Mouse (Mus musculus) Patski (cell line): ENCODE results near the gene Myh7b. TPM values are rescaled to one million over a fixed set of nuclear protein-coding genes. Genes with fewer than 3 reads are reported as not detected.
A peak's percentile ranks its signal among the peaks of the same experiment; 100 is the strongest.

Experiments used
- ATAC-seq: fragments of 100-300 bp; one replicate; pipeline ENCODE4 v1.8.0; 2021
- CTCF ChIA-PET: fragments of 350-600 bp; sonication (Branson Sonifier 250); formaldehyde crosslinking; loops from one replicate; lab custom pipeline; 2022; ENCODE audit warnings: inconsistent platforms; lab: Charles Lee
- POLR2A ChIA-PET: fragments of 350-600 bp; sonication (Branson Sonifier 250); formaldehyde crosslinking; loops from one replicate; lab custom pipeline; 2022; ENCODE audit warnings: antibody characterized with exemption, inconsistent platforms; lab: Charles Lee
- DNase-seq: peaks from one replicate; pipeline ENCODE4 v3.0.0-alpha.2; 2011; ENCODE audit warnings: low read depth, low spot score
- H3K27me3 ChIP-seq: fragments of 371-371 bp; one replicate; pipeline ENCODE4 v1.5.1; 2021
- CTCF ChIP-seq: fragments of 100-300 bp; IDR thresholded peaks from one replicate; pipeline ENCODE4 v1.5.1; 2021
- in situ Hi-C: fragments of 300-500 bp; cut with MboI; formaldehyde crosslinking; loops from 3 replicates; pipeline ENCODE4 v1.11.1; 2018; ENCODE audit warnings: low pct_unique_long_range_greater_than_20kb, mixed read lengths
- polyA plus RNA-seq: library from polyadenylated mRNA; unstranded; gene quantifications from one replicate; pipeline ENCODE4 v1.2.3, GENCODE M21; 2021

Myh7b gene
- polyA plus RNA-seq, 1 experiment from 2014 or later = 0.19 TPM

- no peak for ATAC-seq
Measured at GRCm38 (mm10) chr2:155652618-155653017, 41.6 kb downstream of the Myh7b start.

DNA sequence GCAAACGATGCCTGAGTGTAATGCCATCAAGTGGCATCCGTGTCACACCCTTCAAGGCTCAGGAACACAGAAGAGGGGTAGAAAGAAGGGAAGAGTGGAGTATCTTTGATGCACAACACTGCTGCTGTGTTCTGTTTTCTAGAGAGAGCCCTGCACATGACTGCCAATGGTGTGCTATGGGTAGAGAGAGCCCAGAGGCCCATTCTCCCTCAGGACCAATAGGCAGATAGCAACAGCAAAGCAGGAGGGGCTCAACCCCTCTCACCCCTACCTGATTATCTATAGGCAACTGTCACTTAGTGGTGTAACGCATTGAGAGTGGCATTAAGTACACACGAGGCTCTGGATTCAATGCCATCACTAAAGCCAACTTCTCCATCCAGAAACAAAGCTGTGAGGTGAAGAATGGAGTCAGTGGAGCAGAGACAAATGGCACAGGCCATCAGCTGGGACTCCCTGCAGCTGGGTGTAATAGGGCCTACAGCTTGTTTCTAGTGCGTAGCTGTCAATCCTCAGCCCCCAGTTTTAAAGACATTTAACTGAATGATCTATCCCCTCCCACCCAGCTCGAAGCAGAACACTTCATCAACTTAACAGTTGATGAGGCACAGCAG lies 44.9 kb downstream of the Myh7b start:
- no peak for TF ChIP-seq CTCF
- ChIA-PET CTCF (interaction anchor here (1.1 kb wide), 1 partner anchor 9 kb away, joined by 4 read pairs; no protein-coding TSS in a partner anchor), POLR2A (no interaction called here)
- in situ Hi-C loops = no loop called here
- ATAC-seq (no peak), DNase-seq (no peak)
- H3K27me3 ChIP-seq = no peaks in the 10 kb centered on the region

More at GRCm38 (mm10) chr2:155652618-155653017, 41.6 kb downstream of the Myh7b start:
- DNase-seq = no peak
- H3K27me3 ChIP-seq = no peaks in the 10 kb centered on the region
- TF ChIP-seq CTCF = no peak
- POLR2A ChIA-PET = no interaction called here
- in situ Hi-C loops = no loop called here
- CTCF ChIA-PET = no interaction called here

DNA sequence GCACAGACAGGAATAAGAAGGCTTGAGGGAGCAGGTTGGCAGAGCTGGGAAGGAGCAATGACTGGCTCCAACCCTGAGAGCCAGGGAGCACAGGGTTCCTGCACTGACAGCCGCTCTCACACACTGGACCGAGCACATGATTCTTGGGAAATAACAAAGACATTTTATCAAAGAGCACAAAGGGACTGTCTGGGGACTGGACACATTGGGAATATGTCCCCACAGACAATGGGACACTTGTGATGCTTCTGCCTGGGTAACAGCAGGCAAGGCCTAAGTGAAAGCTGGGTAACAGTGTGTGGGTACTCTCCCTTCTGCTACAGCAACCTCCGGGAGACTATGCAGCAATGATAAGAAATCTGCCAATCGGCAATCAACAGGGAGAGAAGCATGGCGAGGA lies 51.4 kb downstream of the Myh7b start:
- TF ChIP-seq CTCF = no peak
- H3K27me3 ChIP-seq = no peaks in the 10 kb centered on the region
- no peak for DNase-seq
- in situ Hi-C loops = no loop called here
- ChIA-PET CTCF (interaction anchor here (0.7 to 2.2 kb wide), 10 partner anchors 9 to 290 kb away, joined by 3 to 19 read pairs (median 3); partner anchors contain the start of gene Trpc4ap), POLR2A (no interaction called here)
- no peak for ATAC-seq

- in situ Hi-C loops = no loop called here
- ChIA-PET POLR2A (interaction anchor here (0.7 kb wide), 1 partner anchor 15 kb away, joined by 6 read pairs; no protein-coding TSS in a partner anchor), CTCF (interaction anchor here (0.7 to 2.2 kb wide), 12 partner anchors 9 to 289 kb away, joined by 3 to 19 read pairs (median 3); partner anchors contain the start of gene Trpc4ap)
- ATAC-seq (no peak), DNase-seq (no peak)
- no peaks in the 10 kb centered on the region for H3K27me3 ChIP-seq
- peak; percentile 52 for TF ChIP-seq CTCF
Measured at GRCm38 (mm10) chr2:155663097-155663496, 52.1 kb downstream of the Myh7b start.

- ATAC-seq = no peak
- no peaks in the 10 kb centered on the region for H3K27me3 ChIP-seq
- DNase-seq = no peak
- CTCF ChIA-PET = interaction anchor here (0.8 to 2.2 kb wide), 6 partner anchors 10 to 91 kb away, joined by 3 to 19 read pairs (median 4); partner anchors contain the start of gene Trpc4ap
- in situ Hi-C loops = no loop called here
- TF ChIP-seq CTCF = no peak
- POLR2A ChIA-PET = no interaction called here
Measured at GRCm38 (mm10) chr2:155663910-155664460, 53.0 kb downstream of the Myh7b start.

GRCm38 (mm10) chr2:155667881-155668280 lies 56.9 kb downstream of the Myh7b start:
- no peak for TF ChIP-seq CTCF
- no peaks in the 10 kb centered on the region for H3K27me3 ChIP-seq
- no peak for ATAC-seq
- in situ Hi-C loops = no loop called here
- no peak for DNase-seq
- ChIA-PET CTCF (interaction anchor here (1.4 kb wide), 1 partner anchor 9 kb away, joined by 5 read pairs; no protein-coding TSS in a partner anchor), POLR2A (interaction anchor here (0.6 to 1.2 kb wide), 2 partner anchors 24 to 47 kb away, joined by 3 read pairs; partner anchors contain the start of gene Trpc4ap)

- in situ Hi-C loops = no loop called here
- H3K27me3 ChIP-seq = no peaks in the 10 kb centered on the region
- ChIA-PET CTCF (interaction anchor here (1.4 to 2.2 kb wide), 2 partner anchors 10 to 24 kb away, joined by 5 to 7 read pairs; partner anchors contain the start of gene Trpc4ap), POLR2A (interaction anchor here (1.2 to 2.1 kb wide), 2 partner anchors 19 to 24 kb away, joined by 3 to 4 read pairs; partner anchors contain the start of gene Trpc4ap)
- TF ChIP-seq CTCF = peak; percentile 63
- no peak for DNase-seq
- ATAC-seq = no peak
Measured at GRCm38 (mm10) chr2:155668461-155668860, 57.4 kb downstream of the Myh7b start.

GRCm38 (mm10) chr2:155671236-155671635 lies 60.2 kb downstream of the Myh7b start:
- in situ Hi-C loops = loop anchor here (10.0 kb wide), 1 partner anchor 284 kb away; the partner anchor contains the start of gene Cep250
- CTCF ChIA-PET = interaction anchor here (2.5 kb wide), 1 partner anchor 25 kb away, joined by 9 read pairs; no protein-coding TSS in a partner anchor
- ATAC-seq (no peak), DNase-seq (no peak)
- no peaks in the 10 kb centered on the region for H3K27me3 ChIP-seq
- POLR2A ChIA-PET = no interaction called here
- no peak for TF ChIP-seq CTCF

DNA sequence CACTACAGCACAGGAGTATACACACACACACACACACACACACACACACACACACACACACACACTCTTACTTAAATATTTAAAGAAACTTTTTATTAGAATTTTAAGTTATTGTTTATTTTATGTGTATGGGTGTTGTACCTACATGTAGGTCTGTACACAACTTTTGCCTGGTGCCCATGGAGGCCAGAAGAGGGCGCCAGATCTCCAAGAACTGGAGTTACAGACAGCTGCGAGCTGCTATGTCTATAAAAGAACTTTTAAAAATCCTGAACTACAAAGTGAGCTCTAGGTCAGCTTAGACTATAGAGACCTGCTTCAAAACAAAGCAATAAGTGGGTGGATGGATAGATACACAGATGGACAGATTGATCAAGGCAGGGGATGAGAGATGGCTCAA lies 62.5 kb downstream of the Myh7b start:
- ATAC-seq = no peak
- no peak for DNase-seq
- ChIA-PET CTCF (interaction anchor here (1.1 to 3.9 kb wide), 8 partner anchors 10 to 83 kb away, joined by 3 to 19 read pairs (median 8); partner anchors contain the start of gene Trpc4ap), POLR2A (interaction anchor here (0.6 to 1.4 kb wide), 3 partner anchors 15 to 884 kb away, joined by 3 to 4 read pairs (median 4); no protein-coding TSS in a partner anchor)
- TF ChIP-seq CTCF = peak; percentile 81
- in situ Hi-C loops = loop anchor here (10.0 kb wide), 1 partner anchor 281 kb away; the partner anchor contains the start of gene Cep250
- no peaks in the 10 kb centered on the region for H3K27me3 ChIP-seq

- POLR2A ChIA-PET = no interaction called here
- in situ Hi-C loops = loop anchor here (10.0 kb wide), 1 partner anchor 280 kb away; the partner anchor contains the start of gene Cep250
Measured at GRCm38 (mm10) chr2:155675118-155675517, 64.1 kb downstream of the Myh7b start.

More at GRCm38 (mm10) chr2:155675118-155675517, 64.1 kb downstream of the Myh7b start:
- ATAC-seq (no peak), DNase-seq (no peak)
- CTCF ChIA-PET = interaction anchor here (0.9 to 3.9 kb wide), 5 partner anchors 12 to 82 kb away, joined by 3 to 19 read pairs (median 6); partner anchors contain the start of gene Trpc4ap
- no peak for TF ChIP-seq CTCF
- no peaks in the 10 kb centered on the region for H3K27me3 ChIP-seq
